ENCODE assay signal across 22 mouse cellular contexts in the genomic region with DNA sequence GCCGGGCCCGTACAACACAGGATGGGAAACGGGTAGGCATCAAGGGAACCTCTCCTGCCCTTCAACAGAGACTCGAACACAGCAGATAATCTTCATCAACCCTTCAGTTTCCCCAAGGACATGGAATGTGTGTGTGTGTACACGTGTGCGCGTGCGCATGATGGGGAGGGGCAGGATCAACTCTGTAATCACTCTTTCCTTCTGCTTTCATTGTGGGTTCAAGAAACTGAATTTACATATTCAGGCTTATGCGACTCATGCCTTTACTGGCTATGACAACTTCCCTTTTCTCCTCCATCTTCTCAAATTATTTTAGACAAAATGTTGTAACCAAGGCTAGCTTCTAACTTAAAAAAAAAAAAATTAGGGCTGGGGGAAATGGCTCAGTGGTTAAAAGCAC.
A peak's percentile ranks its signal among the peaks of the same experiment; 100 is the strongest.
DNase-seq lines count a peak whose midpoint lies in the region; ATAC-seq and TF ChIP-seq lines count a peak whose summit lies in the region.
"Had no signal": no experiment of that assay in that cellular context is flagged by ENCODE, and none has a peak within 500 bp of the region (broad histone marks: within the 10 kb centered on the region; RNA-seq: fewer than 3 reads in every experiment).

No protein-coding gene starts in this region.

- no peak overlapping the region for H3K4me3 ChIP-seq in cerebellum, adult 2 months (replicated peaks; ENCODE audit: insufficient read depth, low read depth, low read length)
- H3K4me3 ChIP-seq: embryonic facial prominence, embryonic 15.5 days; erythroblast, embryonic 14.5 days; forebrain, embryonic 10.5 days; heart, adult 2 months; heart, embryonic 15.5 days; hindbrain, embryonic 13.5 days had no signal

- ATAC-seq in common myeloid progenitor, adult 5-6 weeks (replicated peaks; ENCODE audit: low read depth, poor library complexity, severe bottlenecking): peak; percentile 60
- peak; percentile 84 for ATAC-seq in megakaryocyte progenitor cell, adult 5-6 weeks (replicated peaks; ENCODE audit: poor library complexity)
- ATAC-seq: CD4-positive, CD25-positive, alpha-beta regulatory T cell, adult 4 months; forebrain, embryonic 14.5 days; hindbrain, postnatal 0 days had no signal

- WGBS in cerebellum, adult 2 months: 98% methylated on average over 9 of the region's 9 CpGs

- H3K4me1 ChIP-seq in cerebellum, adult 2 months (ENCODE audit: control insufficient read depth, insufficient read depth, low read length): no peaks in the 10 kb centered on the region
- H3K4me1 ChIP-seq: embryonic facial prominence, embryonic 15.5 days; forebrain, embryonic 10.5 days; heart, embryonic 15.5 days; hindbrain, embryonic 13.5 days had no signal

- peak; percentile 7 for DNase-seq in A20 (ENCODE audit: low read depth, low spot score)
- no peak for DNase-seq in cerebellum, adult 2 months
- no peak for DNase-seq in urinary bladder, postnatal 4 days (ENCODE audit: low spot score in 2 of 2)
- DNase-seq in testis, postnatal 10 days (ENCODE audit: low spot score): no peak
- DNase-seq: adrenal gland, postnatal 14 days; B cell, adult 2 months; cerebellum, adult 18-20 months; cerebellum, postnatal 10 days; embryo, embryonic 11 days; gastrocnemius, postnatal 10 days; heart, adult 2 months; heart, postnatal 14 days had no signal

- TF ChIP-seq POLR2A in cerebellum, adult 2 months (IDR thresholded peaks at IDR 0.05; ENCODE audit: borderline replicate concordance, insufficient read depth, low read length): no peak

- H3K27me3 ChIP-seq in cerebellum, adult 2 months (ENCODE audit: control insufficient read depth, insufficient read depth, low read length): no peaks in the 10 kb centered on the region
- H3K27me3 ChIP-seq: embryonic facial prominence, embryonic 15.5 days; heart, embryonic 15.5 days; hindbrain, embryonic 13.5 days had no signal

- no peak overlapping the region for H3K27ac ChIP-seq in cerebellum, adult 2 months (ENCODE audit: insufficient read depth, low read length)
- H3K27ac ChIP-seq: embryonic facial prominence, embryonic 15.5 days; forebrain, embryonic 10.5 days; heart, adult 2 months; heart, embryonic 15.5 days; hindbrain, embryonic 13.5 days; hindbrain, postnatal 0 days had no signal

- no peak for TF ChIP-seq CTCF in cerebellum, adult 2 months (IDR thresholded peaks at IDR 0.05; ENCODE audit: borderline replicate concordance, insufficient read depth, low read depth, low read length)
